Mouse (Mus musculus) heart, embryonic 14.5 days (tissue): Measurements from ENCODE around the gene Srms. TPM values are rescaled to one million over a fixed set of nuclear protein-coding genes. Genes with fewer than 3 reads are reported as not detected.

Experiments used
- ATAC-seq: fragments of 200-750 bp; cut with Nextera tagmentation; 2 replicates; pipeline ENCODE4 v1.8.0; 2017; ENCODE audit warnings: low read depth, moderate TSS enrichment; ENCODE audit not compliant: insufficient number of reproducible peaks, insufficient read depth, low FRiP score
- H3K27ac ChIP-seq, 2 experiments: fragments of 200-500 bp in 1 of 2; fragments of 300-500 bp in 1 of 2; sonication (generic) in 1 of 2; replicated peaks in 1 of 2; 2 replicates each; pipeline ENCODE4 v1.5.1; 2012 to 2014; ENCODE audit warnings: low read depth in 2 of 2, low read length in 2 of 2, control low read depth in 1 of 2, mild to moderate bottlenecking in 1 of 2, mixed read lengths in 1 of 2; ENCODE audit not compliant: control insufficient read depth in 1 of 2, insufficient read depth in 1 of 2
- H3K27me3 ChIP-seq: fragments of 300-500 bp; sonication (generic); 2 replicates; pipeline ENCODE4 v1.6.1; 2014; ENCODE audit warnings: mild to moderate bottlenecking, low read length, control low read depth; ENCODE audit not compliant: control insufficient read depth, insufficient read depth
- H3K36me3 ChIP-seq: fragments of 300-500 bp; sonication (generic); 2 replicates; pipeline ENCODE4 v1.6.1; 2014; ENCODE audit warnings: mild to moderate bottlenecking, control low read depth, low read length, mixed read lengths; ENCODE audit not compliant: control insufficient read depth, insufficient read depth
- H3K4me1 ChIP-seq, 2 experiments: fragments of 200-500 bp in 1 of 2; fragments of 300-500 bp in 1 of 2; sonication (generic) in 1 of 2; 2 replicates each; pipeline ENCODE4 v1.6.1; 2012 to 2014; ENCODE audit warnings: low read length in 2 of 2, control low read depth in 1 of 2, mixed read lengths in 1 of 2; ENCODE audit not compliant: control insufficient read depth in 2 of 2, insufficient read depth in 2 of 2
- H3K4me2 ChIP-seq: fragments of 300-500 bp; sonication (generic); 2 replicates; pipeline ENCODE4 v1.6.1; 2014; ENCODE audit warnings: mild to moderate bottlenecking, low read length
- H3K4me3 ChIP-seq, 2 experiments: fragments of 200-500 bp in 1 of 2; fragments of 300-500 bp in 1 of 2; sonication (generic) in 1 of 2; 2 replicates each; pipeline ENCODE4 v1.5.1; 2012 to 2014; ENCODE audit warnings: low read length in 2 of 2, mild to moderate bottlenecking in 2 of 2, control low read depth in 1 of 2, low read depth in 1 of 2, moderate library complexity in 1 of 2; ENCODE audit not compliant: control insufficient read depth in 1 of 2, insufficient read depth in 1 of 2
- H3K9ac ChIP-seq: fragments of 300-500 bp; sonication (generic); 2 replicates; pipeline ENCODE4 v1.6.1; 2014; ENCODE audit warnings: mild to moderate bottlenecking, low read length
- H3K9me3 ChIP-seq: fragments of 300-500 bp; sonication (generic); 2 replicates; pipeline ENCODE4 v1.6.1; 2016; ENCODE audit warnings: low read length, control low read depth; ENCODE audit not compliant: control insufficient read depth
- WGBS: fragments of 180-500 bp; shearing (Covaris S2); extraction: QIAGEN DNeasy Blood & Tissue Kit; methylation state at CpG from one replicate; pipeline ENCODE4 v1.1.7; 2014; 5-methylcytosine and 5-hydroxymethylcytosine counted together
- polyA plus RNA-seq: library from polyadenylated mRNA; unstranded; fragments of >200 nt; fragmentation: Nextera tagmentation; extraction: Ambion mirVana; gene quantifications from 2 replicates; pipeline ENCODE4 v1.2.1, GENCODE M21; 2014

Gene Srms
- polyA plus RNA-seq, 1 experiment from 2014 or later = 0.09 TPM

DNA sequence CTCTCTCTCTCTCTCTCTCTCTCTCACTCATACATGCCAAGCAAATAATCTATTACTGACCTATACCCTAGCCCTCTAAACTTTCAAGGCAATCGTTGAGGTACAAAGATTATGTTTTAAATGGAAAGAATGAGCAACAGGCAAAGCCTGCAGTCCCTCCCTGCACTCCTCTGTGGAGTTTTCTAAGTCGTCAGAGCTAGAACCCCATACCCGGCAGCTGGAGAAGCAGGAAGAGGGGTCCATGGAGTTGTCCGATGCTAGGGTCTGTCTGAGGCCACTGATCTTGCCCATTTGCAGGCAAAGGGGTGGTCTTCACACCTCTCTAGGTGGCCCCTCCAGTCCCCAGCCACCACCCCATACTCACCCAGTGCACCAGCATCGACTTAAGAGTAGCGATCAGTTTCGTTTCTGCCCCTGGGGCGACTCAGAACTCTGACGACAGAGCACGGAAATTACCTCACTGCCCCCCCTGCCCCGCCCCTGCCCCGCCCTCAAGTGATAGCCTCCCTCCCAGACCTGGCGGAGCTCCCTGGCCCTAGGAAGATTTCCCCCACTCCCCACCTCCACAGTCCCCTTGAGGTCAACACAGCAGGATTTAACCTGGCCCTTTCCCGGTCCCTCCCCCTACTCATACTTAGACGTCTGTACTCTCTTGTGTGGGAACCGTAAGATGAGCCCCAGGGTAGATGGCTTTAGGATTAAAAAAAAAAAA, 28.8 kb upstream of the Srms start, which contains the start of gene Helz2:
Helz2 (minus strand) TSS at position 426 of the 712 bp plus-strand sequence.
- Histone ChIP-seq H3K9ac (peak within 1 kb of the TSS; percentile 77), H3K4me1 (peaks cover 0 to 4% of the 10 kb centered on the region in 2 experiments; a peak in 1 of 4 replicates), H3K4me2 (peak within 1 kb of the TSS; percentile 71), H3K27ac (no peak within 1 kb of the TSS), H3K4me3 (peak within 1 kb of the TSS; percentile 55 to 59), H3K36me3 (peaks cover 8% of the 10 kb centered on the region; the same call in 1 of the 2 replicates), H3K27me3 (no peaks in the 10 kb centered on the region), H3K9me3 (no peaks in the 10 kb centered on the region)
- peak; percentile 51; the same call in 1 of the 2 replicates for ATAC-seq
- 5% methylated on average over 16 of the region's 16 CpGs for WGBS

DNA sequence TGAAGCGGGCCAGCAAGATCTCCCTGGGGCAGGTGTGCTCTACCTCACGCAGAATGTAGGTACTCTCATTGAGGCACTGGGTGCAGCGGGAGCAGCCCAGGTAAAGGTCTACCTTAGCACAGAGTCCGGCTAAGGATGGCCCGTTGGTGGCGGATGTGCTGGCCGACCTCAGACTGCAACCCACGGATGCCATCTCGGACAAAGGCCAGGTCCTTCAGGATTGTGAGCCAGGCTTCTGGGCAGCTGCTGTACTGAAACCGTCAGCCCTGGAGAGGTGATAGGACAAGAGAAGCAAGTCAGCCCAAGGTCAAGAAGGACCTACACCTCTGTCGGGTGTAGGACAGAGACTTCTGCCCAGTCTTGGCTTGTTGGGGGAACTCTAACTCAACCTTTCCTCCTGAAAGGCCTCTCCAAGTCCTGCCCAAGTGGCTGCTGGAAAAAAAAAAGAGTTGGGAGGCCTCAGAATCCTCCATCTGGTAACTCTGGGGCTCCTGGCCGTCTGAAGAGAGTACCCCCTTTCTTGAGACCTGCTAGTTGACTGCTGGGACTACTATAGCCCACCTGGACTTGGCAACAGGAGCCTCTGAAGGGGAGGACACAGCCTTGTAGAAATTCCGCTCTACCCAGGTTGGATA, 27.9 kb upstream of the Srms start:
- Histone ChIP-seq H3K27ac (no peak overlapping the region), H3K9ac (peak overlapping the region; percentile 77; the same call in 1 of the 2 replicates), H3K36me3 (peaks cover 14% of the 10 kb centered on the region; the same call in 1 of the 2 replicates), H3K4me1 (peaks cover 0 to 4% of the 10 kb centered on the region in 2 experiments; a peak in 1 of 4 replicates), H3K4me3 (peak overlapping the region in 1 of 2 experiments; percentile 59; a peak in 1 of 4 replicates), H3K27me3 (no peaks in the 10 kb centered on the region), H3K9me3 (no peaks in the 10 kb centered on the region), H3K4me2 (peak overlapping the region; percentile 71)
- ATAC-seq = no peak
- WGBS = 87% methylated on average over 13 of the region's 13 CpGs

DNA sequence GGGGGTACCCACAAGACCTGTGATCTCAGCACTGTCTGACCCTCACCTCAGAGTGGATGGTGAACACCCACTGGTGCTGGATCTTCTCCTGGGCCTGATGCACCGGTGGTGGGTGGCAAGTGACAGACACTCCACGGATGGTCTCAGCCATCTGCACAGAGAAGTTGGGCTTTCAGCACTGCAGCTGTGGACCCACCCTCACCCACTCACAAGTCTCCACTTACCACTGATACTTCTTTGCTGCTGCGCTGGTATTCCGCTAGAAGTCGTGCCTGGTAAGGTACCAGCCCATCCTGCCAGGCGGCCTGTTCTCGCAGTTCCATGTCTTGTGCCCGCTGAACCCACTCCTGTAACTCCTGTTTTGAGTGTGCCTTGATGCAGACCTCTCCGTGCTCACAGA, 26.3 kb upstream of the Srms start:
- H3K9ac ChIP-seq = no peak overlapping the region
- H3K4me3 ChIP-seq = no peak overlapping the region
- H3K36me3 ChIP-seq = peaks cover 17% of the 10 kb centered on the region; the same call in 1 of the 2 replicates
- no peak overlapping the region for H3K4me2 ChIP-seq
- no peaks in the 10 kb centered on the region for H3K27me3 ChIP-seq
- peaks cover 0 to 4% of the 10 kb centered on the region in 2 experiments; a peak in 1 of 4 replicates for H3K4me1 ChIP-seq
- ATAC-seq = no peak
- H3K9me3 ChIP-seq = no peaks in the 10 kb centered on the region
- H3K27ac ChIP-seq = no peak overlapping the region
- 91% methylated on average over 9 of the region's 9 CpGs for whole genome bisulfite sequencing

DNA sequence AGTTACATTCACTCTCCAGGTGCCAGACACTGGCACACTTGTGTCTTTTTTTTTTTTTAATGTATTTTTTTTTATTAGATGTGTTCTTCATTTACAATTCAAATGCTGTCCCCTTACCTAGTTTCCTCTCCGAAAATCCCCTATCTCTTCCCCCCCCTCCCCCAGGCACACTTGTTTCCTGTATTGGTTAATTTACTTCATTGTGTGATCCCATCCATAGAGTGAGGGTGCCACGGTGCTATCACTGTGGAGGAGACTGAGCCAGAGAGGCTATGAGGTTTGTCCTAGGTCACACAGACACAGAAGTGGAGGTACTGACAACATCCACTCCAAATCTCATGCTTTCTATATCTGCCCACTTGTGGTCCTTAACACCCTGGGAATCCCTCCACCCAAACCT, 25.9 kb upstream of the Srms start:
- H3K9me3 ChIP-seq = no peaks in the 10 kb centered on the region
- peaks cover 0 to 4% of the 10 kb centered on the region in 2 experiments; a peak in 1 of 4 replicates for H3K4me1 ChIP-seq
- H3K27me3 ChIP-seq = no peaks in the 10 kb centered on the region
- no peak overlapping the region for H3K9ac ChIP-seq
- peaks cover 17% of the 10 kb centered on the region; the same call in 1 of the 2 replicates for H3K36me3 ChIP-seq
- H3K4me3 ChIP-seq = no peak overlapping the region
- WGBS = 57% methylated on average over 2 of the region's 2 CpGs
- no peak for ATAC-seq
- no peak overlapping the region for H3K4me2 ChIP-seq
- no peak overlapping the region for H3K27ac ChIP-seq

DNA sequence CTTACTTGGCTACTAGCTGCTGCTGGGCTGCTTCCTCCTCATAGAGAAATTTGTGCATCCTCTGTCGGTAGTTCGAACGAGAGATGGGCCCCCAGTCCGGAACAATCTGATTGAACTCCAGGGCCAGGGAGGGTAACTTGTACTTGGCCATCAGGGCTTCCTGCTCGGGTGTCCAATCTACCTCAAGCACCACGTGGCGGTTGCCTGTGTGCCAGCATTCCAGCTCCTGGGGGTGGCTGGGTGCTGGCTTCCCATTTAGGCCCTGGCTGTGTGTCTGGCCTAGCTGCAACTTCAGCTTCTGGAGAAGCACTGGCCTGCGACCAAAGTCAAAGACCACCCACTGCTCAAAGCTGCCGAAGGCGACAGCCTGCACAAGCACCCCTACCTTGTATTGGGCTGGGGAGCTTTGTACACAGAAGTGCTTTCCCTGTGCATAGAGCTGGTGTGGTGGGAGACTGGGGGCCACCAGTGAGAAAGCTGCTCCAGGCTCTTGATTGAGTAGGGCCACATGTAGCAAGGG, 25.2 kb upstream of the Srms start:
- 76% methylated on average over 10 of the region's 10 CpGs for WGBS
- Histone ChIP-seq H3K27ac (no peak overlapping the region), H3K4me2 (no peak overlapping the region)

DNA sequence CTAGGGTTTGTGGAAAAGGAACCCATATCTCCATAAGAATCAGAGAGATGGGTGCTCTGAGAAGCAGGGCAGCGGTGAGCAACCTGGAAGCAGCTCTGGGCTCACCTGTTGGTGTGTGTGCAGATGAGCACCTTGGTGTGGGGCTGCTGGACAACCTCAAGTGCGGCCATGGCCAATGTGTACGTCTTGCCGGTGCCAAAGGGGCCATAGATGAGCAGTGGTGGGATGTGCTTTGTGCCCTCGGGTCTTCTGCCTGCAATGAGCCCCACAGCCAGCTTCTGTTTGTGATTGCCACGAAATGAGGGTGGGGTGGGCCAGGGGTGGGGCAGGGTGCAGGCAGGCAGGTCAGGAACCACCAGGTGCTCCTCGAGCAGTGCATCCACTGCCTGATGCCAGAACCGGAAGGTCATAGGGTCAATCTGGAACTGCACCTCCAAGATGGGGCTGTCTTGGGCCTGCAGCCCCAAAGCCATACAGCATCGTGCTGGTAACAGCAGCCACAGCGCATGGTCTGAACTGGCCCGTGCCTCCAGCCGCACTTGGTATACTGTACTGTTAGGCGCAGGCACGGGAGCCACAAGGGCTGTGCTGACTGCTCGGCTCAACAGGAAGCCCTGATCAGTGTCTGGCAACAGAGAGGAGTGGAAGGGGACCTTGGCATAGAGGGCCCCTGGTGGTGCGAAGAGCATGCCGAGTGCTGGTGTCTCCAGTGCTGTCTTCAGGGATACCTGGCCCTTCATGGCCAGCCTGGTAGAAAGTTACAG, 24.4 kb upstream of the Srms start:
- Histone ChIP-seq H3K4me2 (no peak overlapping the region), H3K9me3 (no peaks in the 10 kb centered on the region), H3K27ac (no peak overlapping the region), H3K27me3 (no peaks in the 10 kb centered on the region), H3K4me1 (peaks cover 0 to 4% of the 10 kb centered on the region in 2 experiments; a peak in 1 of 4 replicates), H3K4me3 (no peak overlapping the region), H3K36me3 (peaks cover 26% of the 10 kb centered on the region; the same call in 1 of the 2 replicates), H3K9ac (no peak overlapping the region)
- 82% methylated on average over 17 of the region's 17 CpGs for WGBS
- no peak for ATAC-seq

More for the DNA sequence above, 25.2 kb upstream of the Srms start:
- no peak overlapping the region for H3K9ac ChIP-seq
- no peak for ATAC-seq
- peaks cover 0 to 4% of the 10 kb centered on the region in 2 experiments; a peak in 1 of 4 replicates for H3K4me1 ChIP-seq
- H3K4me3 ChIP-seq = no peak overlapping the region
- no peaks in the 10 kb centered on the region for H3K27me3 ChIP-seq
- H3K9me3 ChIP-seq = no peaks in the 10 kb centered on the region
- H3K36me3 ChIP-seq = peaks cover 23% of the 10 kb centered on the region; the same call in 1 of the 2 replicates
